ENCODE assay signal across 10 mouse cellular contexts in genomic region chr3:88082224-88082618, GRCm38 (mm10). TPM values are rescaled to one million over a fixed set of nuclear protein-coding genes. Genes with fewer than 3 reads are reported as not detected.
DNase-seq lines count a peak whose midpoint lies in the region; ATAC-seq and TF ChIP-seq lines count a peak whose summit lies in the region.
"Had no signal": no experiment of that assay in that cellular context is flagged by ENCODE, and none has a peak within 500 bp of the region (broad histone marks: within the 10 kb centered on the region; RNA-seq: fewer than 3 reads in every experiment).

No protein-coding gene starts in this region.

- TF ChIP-seq POLR2A in olfactory bulb, adult 2 months (IDR thresholded peaks at IDR 0.05; ENCODE audit: insufficient read depth, low read depth, low read length), result no peak

- H3K27ac ChIP-seq in lung, embryonic 15.5 days, result peak overlapping the region; percentile 67; the same call in 1 of the 2 replicates
- no peak overlapping the region for H3K27ac ChIP-seq in embryonic facial prominence, embryonic 14.5 days (replicated peaks; ENCODE audit: low read depth, low read length)
- no peak overlapping the region for H3K27ac ChIP-seq in limb, embryonic 11.5 days (replicated peaks; ENCODE audit: low read depth, low read length)
- H3K27ac ChIP-seq in olfactory bulb, adult 2 months (ENCODE audit: insufficient read depth, low read depth, low read length), result no peak overlapping the region

- no peaks in the 10 kb centered on the region for H3K27me3 ChIP-seq in lung, embryonic 15.5 days
- no peaks in the 10 kb centered on the region for H3K27me3 ChIP-seq in embryonic facial prominence, embryonic 14.5 days (replicated peaks; ENCODE audit: control insufficient read depth, insufficient read depth, low read length)
- H3K27me3 ChIP-seq in limb, embryonic 11.5 days (ENCODE audit: control insufficient read depth, insufficient read depth, low read length), result no peaks in the 10 kb centered on the region

- DNase-seq in lung, postnatal 14 days, result no peak
- DNase-seq in embryonic facial prominence, embryonic 14.5 days (ENCODE audit: low spot score), result no peak
- no peak for DNase-seq in limb, embryonic 11.5 days (ENCODE audit: low spot score)
- no peak for DNase-seq in adrenal gland, adult (ENCODE audit: inconsistent age in 2 of 2, low spot score in 1 of 2)

- H3K9ac ChIP-seq in lung, embryonic 15.5 days, result peak overlapping the region; percentile 65
- H3K9ac ChIP-seq in embryonic facial prominence, embryonic 14.5 days (ENCODE audit: low read depth, low read length), result peak overlapping the region; percentile 56
- H3K9ac ChIP-seq in limb, embryonic 11.5 days (ENCODE audit: low read length), result peak overlapping the region; percentile 63

- peak overlapping the region; percentile 74 for H3K4me3 ChIP-seq in lung, embryonic 15.5 days
- H3K4me3 ChIP-seq in embryonic facial prominence, embryonic 14.5 days (ENCODE audit: low read depth, low read length), result peak overlapping the region; percentile 59
- H3K4me3 ChIP-seq in limb, embryonic 11.5 days (ENCODE audit: low read depth, low read length), result peak overlapping the region; percentile 77
- H3K4me3 ChIP-seq in olfactory bulb, adult 2 months (ENCODE audit: insufficient read depth, low read depth, low read length), result peak overlapping the region; percentile 26

- TF ChIP-seq CTCF in olfactory bulb, adult 2 months (IDR thresholded peaks at IDR 0.05; ENCODE audit: insufficient read depth, low read depth, low read length), result no peak

- peaks cover 20% of the 10 kb centered on the region for H3K4me1 ChIP-seq in lung, embryonic 15.5 days
- 0 out of 2 replicates have a peak, but pooled peaks cover 7% of the 10 kb centered on the region for H3K4me1 ChIP-seq in embryonic facial prominence, embryonic 14.5 days (ENCODE audit: control insufficient read depth, insufficient read depth, low read length)
- H3K4me1 ChIP-seq in limb, embryonic 11.5 days (ENCODE audit: control insufficient read depth, insufficient read depth, low read length), result peaks cover 7% of the 10 kb centered on the region; the same call in 1 of the 2 replicates
- H3K4me1 ChIP-seq in olfactory bulb, adult 2 months (ENCODE audit: control insufficient read depth, insufficient read depth, low read length), result peaks cover 4% of the 10 kb centered on the region

- ATAC-seq in lung, embryonic 15.5 days (ENCODE audit: borderline replicate concordance, extremely low read depth, low FRiP score, low TSS enrichment), result peak; percentile 48; the same call in 1 of the 2 replicates
- ATAC-seq in embryonic facial prominence, embryonic 14.5 days (ENCODE audit: low read depth), result no peak
- ATAC-seq in limb, embryonic 11.5 days (ENCODE audit: insufficient number of reproducible peaks, low FRiP score, low TSS enrichment, low read depth), result no peak; the same call in 1 of the 2 replicates
- ATAC-seq in CD4-positive, CD25-positive, alpha-beta regulatory T cell, adult 4 months, result no peak
- no peak for ATAC-seq in megakaryocyte progenitor cell, adult 5-6 weeks (replicated peaks; ENCODE audit: poor library complexity)

- H3K4me2 ChIP-seq in lung, embryonic 15.5 days, result peak overlapping the region; percentile 79
- peak overlapping the region; percentile 63 for H3K4me2 ChIP-seq in embryonic facial prominence, embryonic 14.5 days (ENCODE audit: low read depth, low read length)
- H3K4me2 ChIP-seq in limb, embryonic 11.5 days (ENCODE audit: low read depth, severe bottlenecking), result peak overlapping the region; percentile 76

- peaks cover 18% of the 10 kb centered on the region for H3K36me3 ChIP-seq in lung, embryonic 15.5 days
- H3K36me3 ChIP-seq in embryonic facial prominence, embryonic 14.5 days (ENCODE audit: control insufficient read depth, insufficient read depth, low read length), result 0 out of 2 replicates have a peak, but pooled peaks cover 14% of the 10 kb centered on the region
- peaks cover 2% of the 10 kb centered on the region; the same call in 1 of the 2 replicates for H3K36me3 ChIP-seq in limb, embryonic 11.5 days (ENCODE audit: control insufficient read depth, insufficient read depth, low read length)

- 1% methylated on average over 13 of the region's 13 CpGs for WGBS in lung, embryonic 15.5 days
- 2% methylated on average over 13 of the region's 13 CpGs for WGBS in embryonic facial prominence, embryonic 14.5 days
- 3% methylated on average over 13 of the region's 13 CpGs for WGBS in limb, embryonic 11.5 days
- WGBS in olfactory bulb, adult 2 months, result 2% methylated on average over 13 of the region's 13 CpGs

- H3K9me3 ChIP-seq in lung, embryonic 15.5 days, result no peaks in the 10 kb centered on the region
- H3K9me3 ChIP-seq in embryonic facial prominence, embryonic 14.5 days (ENCODE audit: control insufficient read depth, low read length), result no peaks in the 10 kb centered on the region
- H3K9me3 ChIP-seq in limb, embryonic 11.5 days (ENCODE audit: control insufficient read depth, low read length), result no peaks in the 10 kb centered on the region

RNA-seq across cellular contexts. Expression of gene Iqgap3, which starts 0.5 kb away (rescaled TPM):
- polyA plus RNA-seq in lung, embryonic 15.5 days (2015; fragmentation: Nextera tagmentation; extraction: Ambion mirVana), result 25.2 and 26.6 TPM in 2 replicates
- polyA plus RNA-seq in embryonic facial prominence, embryonic 14.5 days (2014; fragmentation: Nextera tagmentation; extraction: Ambion mirVana), result 16.2 and 21.0 TPM in 2 replicates
- polyA plus RNA-seq in limb, embryonic 11.5 days (2014; fragmentation: Nextera tagmentation; extraction: Ambion mirVana), result 16.0 and 19.6 TPM in 2 replicates
- not detected in 2 replicates for polyA plus RNA-seq in olfactory bulb, adult 2 months (2012; ENCODE audit: insufficient read depth, insufficient read length, low replicate concordance, missing spikeins)
- 1 to 10 TPM in 1 of 2 experiments, under 1 TPM in 1; 0.75 to 1.5 TPM for polyA plus RNA-seq in CD4-positive, CD25-positive, alpha-beta regulatory T cell, adult 4 months (2017; shearing (Covaris generic))
- 14.1 and 14.2 TPM in 2 replicates for total RNA-seq in megakaryocyte progenitor cell, adult 5-6 weeks (2015)
- 21.4 and 22.0 TPM in 2 replicates for total RNA-seq in megakaryocyte progenitor cell, adult 5-6 weeks (2017)
- total RNA-seq: neutrophil, adult 5-6 weeks had no signal

RNA-seq across cellular contexts. Expression of gene Ttc24, which starts 4.1 kb away (rescaled TPM):
- polyA plus RNA-seq in lung, embryonic 15.5 days (2015; fragmentation: Nextera tagmentation; extraction: Ambion mirVana), result not detected in 2 replicates
- polyA plus RNA-seq in embryonic facial prominence, embryonic 14.5 days (2014; fragmentation: Nextera tagmentation; extraction: Ambion mirVana), result 0.17 and 0.31 TPM in 2 replicates
- not detected in 2 replicates for polyA plus RNA-seq in limb, embryonic 11.5 days (2014; fragmentation: Nextera tagmentation; extraction: Ambion mirVana)
- not detected in 2 replicates for polyA plus RNA-seq in olfactory bulb, adult 2 months (2012; ENCODE audit: insufficient read depth, insufficient read length, low replicate concordance, missing spikeins)
- not detected for polyA plus RNA-seq in CD4-positive, CD25-positive, alpha-beta regulatory T cell, adult 4 months (2017; shearing (Covaris generic))
- total RNA-seq in megakaryocyte progenitor cell, adult 5-6 weeks (2015), result not detected in 2 replicates
- not detected in 2 replicates for total RNA-seq in megakaryocyte progenitor cell, adult 5-6 weeks (2017)
- total RNA-seq: neutrophil, adult 5-6 weeks had no signal
- polyA plus RNA-seq: brain, embryonic 14.5 days had no signal

RNA-seq across cellular contexts. Expression of gene Naxe, which starts 23.9 kb away (rescaled TPM):
- polyA plus RNA-seq in lung, embryonic 15.5 days (2015; fragmentation: Nextera tagmentation; extraction: Ambion mirVana), result 199 and 215 TPM in 2 replicates
- polyA plus RNA-seq in embryonic facial prominence, embryonic 14.5 days (2014; fragmentation: Nextera tagmentation; extraction: Ambion mirVana), result 179 and 193 TPM in 2 replicates
- 171 and 172 TPM in 2 replicates for polyA plus RNA-seq in limb, embryonic 11.5 days (2014; fragmentation: Nextera tagmentation; extraction: Ambion mirVana)
- not detected in 2 replicates for polyA plus RNA-seq in olfactory bulb, adult 2 months (2012; ENCODE audit: insufficient read depth, insufficient read length, low replicate concordance, missing spikeins)
- 10 to 100 TPM; 67.4 to 72.4 TPM for polyA plus RNA-seq in CD4-positive, CD25-positive, alpha-beta regulatory T cell, adult 4 months (2017; shearing (Covaris generic))
- total RNA-seq in megakaryocyte progenitor cell, adult 5-6 weeks (2015), result 44.2 and 67.8 TPM in 2 replicates
- total RNA-seq in megakaryocyte progenitor cell, adult 5-6 weeks (2017), result 39.6 and 41.4 TPM in 2 replicates

RNA-seq across cellular contexts. Expression of gene Gpatch4, which starts 39.3 kb away (rescaled TPM):
- polyA plus RNA-seq in lung, embryonic 15.5 days (2015; fragmentation: Nextera tagmentation; extraction: Ambion mirVana), result 30.6 and 31.6 TPM in 2 replicates
- polyA plus RNA-seq in embryonic facial prominence, embryonic 14.5 days (2014; fragmentation: Nextera tagmentation; extraction: Ambion mirVana), result 28.0 and 29.8 TPM in 2 replicates
- 36.9 and 44.1 TPM in 2 replicates for polyA plus RNA-seq in limb, embryonic 11.5 days (2014; fragmentation: Nextera tagmentation; extraction: Ambion mirVana)
- polyA plus RNA-seq in olfactory bulb, adult 2 months (2012; ENCODE audit: insufficient read depth, insufficient read length, low replicate concordance, missing spikeins), result not detected in 2 replicates
- 10 to 100 TPM; 33.8 to 36.0 TPM for polyA plus RNA-seq in CD4-positive, CD25-positive, alpha-beta regulatory T cell, adult 4 months (2017; shearing (Covaris generic))
- total RNA-seq in megakaryocyte progenitor cell, adult 5-6 weeks (2015), result 34.2 and 38.7 TPM in 2 replicates
- total RNA-seq in megakaryocyte progenitor cell, adult 5-6 weeks (2017), result 49.2 and 51.8 TPM in 2 replicates

RNA-seq across cellular contexts. Expression of gene Hapln2, which starts 54.8 kb away (rescaled TPM):
- 0.07 and 0.23 TPM in 2 replicates for polyA plus RNA-seq in lung, embryonic 15.5 days (2015; fragmentation: Nextera tagmentation; extraction: Ambion mirVana)
- polyA plus RNA-seq in embryonic facial prominence, embryonic 14.5 days (2014; fragmentation: Nextera tagmentation; extraction: Ambion mirVana), result not detected in 2 replicates
- polyA plus RNA-seq in limb, embryonic 11.5 days (2014; fragmentation: Nextera tagmentation; extraction: Ambion mirVana), result 0.44 TPM in 1 of 2 replicates, not detected in the other
- not detected in 2 replicates for polyA plus RNA-seq in olfactory bulb, adult 2 months (2012; ENCODE audit: insufficient read depth, insufficient read length, low replicate concordance, missing spikeins)
- under 1 TPM in 1 of 2 experiments, not detected in 1; 0.17 TPM for polyA plus RNA-seq in CD4-positive, CD25-positive, alpha-beta regulatory T cell, adult 4 months (2017; shearing (Covaris generic))
- not detected in 2 replicates for total RNA-seq in megakaryocyte progenitor cell, adult 5-6 weeks (2015)
- total RNA-seq in megakaryocyte progenitor cell, adult 5-6 weeks (2017), result not detected in 2 replicates
- total RNA-seq: neutrophil, adult 5-6 weeks had no signal

Comparison
In these comparisons a context has a peak if more than half of its experiments do, and no peak if none do; other contexts are left out.
1. H3K4me3 ChIP-seq: peak in every context shown above with its lines; median percentile 77 in limb, embryonic 11.5 days; 74 in lung, embryonic 15.5 days; 59 in embryonic facial prominence, embryonic 14.5 days; 26 in olfactory bulb, adult 2 months.